Mouse (Mus musculus): ENCODE measurements around the gene Cyba.

DNA sequence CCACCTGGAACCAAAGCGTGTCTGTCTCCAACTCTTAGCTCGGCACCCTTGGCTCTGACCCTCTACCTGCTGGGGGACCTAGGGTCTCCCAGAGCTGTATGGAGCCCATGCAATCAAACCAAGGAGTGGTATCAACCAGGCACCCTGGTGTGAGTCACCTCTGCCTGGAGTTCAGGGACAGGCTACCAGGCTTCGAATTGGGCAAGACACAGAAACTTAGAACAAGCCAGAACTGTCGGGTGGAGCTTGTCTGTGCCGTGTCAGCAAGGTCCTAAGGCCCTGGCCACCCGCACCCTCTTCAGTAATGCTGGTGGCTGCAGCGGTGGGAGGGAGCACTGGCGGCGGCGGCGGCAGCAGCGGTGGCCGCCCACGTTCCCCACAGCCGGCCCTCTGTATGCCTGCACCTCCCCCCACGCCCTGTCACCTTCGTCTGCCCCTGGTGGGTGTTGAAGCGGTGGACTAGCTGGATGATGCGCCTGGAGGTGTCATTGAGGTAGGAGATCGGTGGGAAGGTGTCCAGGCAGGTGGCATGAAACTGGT, 3.9 kb upstream of the Cyba start:
- TF ChIP-seq CTCF (conservative IDR thresholded peaks at IDR 0.05; ENCODE audit: low read length), result no peak
- no peak for TF ChIP-seq POU5F1 (IDR thresholded peaks at IDR 0.05; ENCODE audit: borderline replicate concordance, low read length)
- TF ChIP-seq NANOG (IDR thresholded peaks at IDR 0.05; ENCODE audit: borderline replicate concordance, low read length), result no peak
